Mouse (Mus musculus): ENCODE measurements at regions not wholly inside any gene's neighbourhood (a gene's known extent, or its start where the extent isn't known, plus 50 kb on each side); places are given as distances from the start of the nearest gene placed in this dataset.
"Not testable (repeated sequence)": the region's sequence is repeated elsewhere in the genome, so short reads cannot be mapped to it uniquely, and the experiment has no call there.

- peak; percentile 1 to 18 for DNase-seq (ENCODE audit: extremely low spot score in 1 of 2, low spot score in 1 of 2)
Observed at GRCm38 (mm10) chrX:104931153-104931706, 74.2 kb upstream of the Magee2 start.

GRCm38 (mm10) chrX:104951587-104951986 lies 94.5 kb upstream of the Magee2 start:
- DNase-seq (ENCODE audit: extremely low spot score in 1 of 2, low spot score in 1 of 2) = no peak

- not testable (repeated sequence) for DNase-seq (ENCODE audit: extremely low spot score in 1 of 2, low spot score in 1 of 2)
Observed at GRCm38 (mm10) chrX:104952809-104953208, 95.7 kb upstream of the Magee2 start.

- DNase-seq (ENCODE audit: extremely low spot score in 1 of 2, low spot score in 1 of 2) = not testable (repeated sequence)
Observed at GRCm38 (mm10) chrX:104953391-104953790, 96.3 kb upstream of the Magee2 start.

GRCm38 (mm10) chrX:104978432-104978831 lies 101.1 kb upstream of the Pbdc1 start:
- no peak for DNase-seq (ENCODE audit: extremely low spot score in 1 of 2, low spot score in 1 of 2)

- no peak for DNase-seq (ENCODE audit: extremely low spot score in 1 of 2, low spot score in 1 of 2)
Observed at GRCm38 (mm10) chrX:105003260-105003659, 76.3 kb upstream of the Pbdc1 start.

- DNase-seq (ENCODE audit: extremely low spot score in 1 of 2, low spot score in 1 of 2) = peak in 1 of 2 experiments; percentile 38
Observed at GRCm38 (mm10) chrX:105006445-105006844, 73.1 kb upstream of the Pbdc1 start.
